Mouse (Mus musculus) retina, postnatal 7 days (tissue): ENCODE results near the gene Spata1.

Source experiments
- DNase-seq: peaks from one replicate; pipeline ENCODE4 v3.0.0-alpha.2; 2012; ENCODE audit warnings: low read depth, low spot score

Gene Spata1

DNA sequence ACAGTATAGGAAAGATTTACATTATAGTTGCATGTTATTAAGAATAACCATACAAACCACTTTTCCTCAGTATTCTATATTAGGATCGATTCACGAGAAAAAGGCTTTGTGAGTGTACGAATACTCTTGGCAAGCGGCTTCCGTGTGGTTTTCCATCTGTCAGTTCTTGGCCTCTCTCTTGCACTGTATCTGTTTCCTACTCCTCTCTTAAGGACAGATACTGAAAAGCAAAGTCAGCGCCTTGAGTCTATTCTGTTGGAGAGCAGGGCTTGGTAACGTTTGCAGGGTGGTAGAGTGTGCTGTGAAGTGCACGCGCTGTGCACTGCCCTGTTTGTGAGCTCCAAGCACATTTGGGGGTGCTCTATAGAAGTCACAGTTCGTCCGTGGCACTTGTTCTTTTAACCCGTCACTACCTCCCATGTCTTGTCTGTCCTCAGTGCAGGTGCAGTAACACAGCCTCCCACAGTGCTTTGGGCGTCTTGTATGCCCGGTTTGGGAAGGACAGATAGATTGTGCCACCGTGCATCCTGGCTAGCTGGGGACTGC, 79.5 kb downstream of the Spata1 start:
- DNase-seq, result no peak

DNA sequence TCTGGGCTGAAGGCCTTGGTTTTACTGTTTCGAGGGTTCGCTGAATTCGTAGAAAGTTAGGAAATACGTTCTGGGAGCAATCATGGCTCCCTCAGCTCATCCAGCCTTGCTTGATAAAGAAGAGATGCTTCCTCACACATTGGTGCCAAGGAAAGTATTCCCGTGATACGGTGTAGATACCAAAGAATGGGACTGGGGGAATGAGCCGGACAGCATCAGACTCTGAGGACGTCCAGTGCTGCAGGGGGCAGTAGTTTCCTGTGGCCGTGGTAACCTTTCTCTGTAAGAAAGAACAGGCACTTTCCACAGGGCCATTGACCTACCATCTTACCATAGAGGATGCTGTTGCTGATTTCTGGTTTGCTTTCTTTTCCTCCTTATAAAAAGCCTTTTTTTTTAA, 80.0 kb downstream of the Spata1 start:
- DNase-seq, result no peak

DNA sequence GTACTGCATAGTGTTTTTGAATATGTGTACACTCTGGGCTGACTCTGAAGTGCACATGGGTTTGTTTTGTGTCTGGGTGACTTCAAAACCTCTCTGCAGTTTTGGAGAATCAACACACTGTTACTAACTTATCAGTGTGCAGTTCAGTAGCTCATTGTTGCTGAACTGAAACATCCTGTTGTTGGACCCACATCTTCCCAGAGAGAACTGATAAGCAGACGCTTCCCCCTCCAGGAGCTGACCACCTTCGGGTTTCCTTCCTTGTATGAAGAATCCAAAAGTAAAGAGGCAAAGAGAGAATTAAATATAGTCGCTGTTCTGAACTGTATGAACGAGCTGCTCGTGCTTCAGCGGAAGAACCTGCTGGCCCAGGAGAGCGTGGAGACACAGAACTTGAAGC, 80.7 kb downstream of the Spata1 start:
- DNase-seq, result no peak

- DNase-seq, result no peak
Measured at GRCm38 (mm10) chr3:146417873-146418272, 81.7 kb downstream of the Spata1 start.

DNA sequence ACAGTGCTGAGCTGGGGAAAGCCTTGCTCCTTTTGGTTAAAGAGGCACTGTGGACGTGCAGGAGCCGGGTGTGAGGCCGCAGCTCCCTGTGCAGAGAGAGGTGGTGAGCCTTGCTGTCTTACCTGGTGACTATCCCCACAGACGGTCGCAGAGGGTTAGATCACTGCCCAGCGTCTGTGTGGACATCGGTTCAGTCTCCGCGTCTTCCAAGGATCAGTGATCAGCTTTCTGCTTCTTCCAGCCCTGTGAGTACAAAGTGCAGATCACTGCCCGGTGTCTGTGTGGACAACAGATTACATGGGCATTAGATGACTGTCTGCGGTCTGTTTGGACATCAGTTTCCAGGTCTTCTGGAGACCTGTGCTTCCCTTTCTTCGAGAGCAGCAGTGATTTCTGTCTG, 85.0 kb downstream of the Spata1 start:
- no peak for DNase-seq

DNA sequence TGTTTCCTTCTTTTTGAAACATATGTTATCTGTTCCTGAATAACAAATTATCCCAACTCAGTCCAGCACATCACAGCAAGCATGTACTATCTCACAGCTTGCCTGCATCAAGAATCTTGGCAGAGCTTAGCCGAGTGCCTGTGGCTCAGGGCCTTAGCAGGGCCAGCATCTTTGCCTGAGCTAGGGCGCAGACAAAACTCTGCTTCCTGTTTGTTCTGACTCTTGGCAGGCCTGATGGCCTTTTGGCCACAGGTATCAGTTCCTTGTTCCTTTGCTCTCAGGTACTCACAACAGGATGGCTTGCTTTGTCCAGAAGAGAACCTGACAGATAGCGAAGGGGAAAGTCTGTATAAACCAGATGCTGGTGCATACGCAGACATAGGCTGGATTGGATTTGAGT, 85.6 kb downstream of the Spata1 start:
- no peak for DNase-seq

GRCm38 (mm10) chr3:146413016-146413415, 86.5 kb downstream of the Spata1 start:
- no peak for DNase-seq

- no peak for DNase-seq
Measured at GRCm38 (mm10) chr3:146412480-146412879, 87.1 kb downstream of the Spata1 start.

GRCm38 (mm10) chr3:146412008-146412407, 87.5 kb downstream of the Spata1 start:
- no peak for DNase-seq

- no peak for DNase-seq
Measured at GRCm38 (mm10) chr3:146410114-146410513, 89.4 kb downstream of the Spata1 start.
